Mouse (Mus musculus): ENCODE measurements around the gene Dll3. TPM values are rescaled to one million over a fixed set of nuclear protein-coding genes. Genes with fewer than 3 reads are reported as not detected.
"Not testable (repeated sequence)": the region's sequence is repeated elsewhere in the genome, so short reads cannot be mapped to it uniquely, and the experiment has no call there.

The Dll3 gene
- total RNA-seq, 2 experiments from 2014 or later: 0.33 to 0.36 TPM

- no peak for DNase-seq
Measured at GRCm38 (mm10) chr7:28251976-28252375, 50.1 kb downstream of the Dll3 start.

- no peak for DNase-seq
Measured at GRCm38 (mm10) chr7:28248957-28249356, 53.1 kb downstream of the Dll3 start.

- DNase-seq: not testable (repeated sequence)
Measured at GRCm38 (mm10) chr7:28243943-28244342, 58.1 kb downstream of the Dll3 start.

Other genes starting within 250 kb of the Dll3 start
- not detected for gene Fcgbp, start 231.0 kb downstream of the Dll3 start, total RNA-seq (2021)
- not detected for gene 9530053A07Rik, start 172.8 kb downstream of the Dll3 start, total RNA-seq (2021)
- gene Fbl, start 132.5 kb downstream of the Dll3 start, total RNA-seq (2021): 10 to 100 TPM; 84.3 to 96.3 TPM
- gene Dyrk1b, start 122.8 kb downstream of the Dll3 start, total RNA-seq (2021): 10 to 100 TPM; 35.6 to 48.1 TPM
- 10 to 100 TPM; 22.8 to 34.9 TPM for gene Eid2, start 34.4 kb downstream of the Dll3 start, total RNA-seq (2021)
- 10 to 100 TPM; 13.4 to 15.7 TPM for gene Eid2b, start 24.5 kb downstream of the Dll3 start, total RNA-seq (2021)
- 1 to 10 TPM in 1 of 2 experiments, not detected in 1; 1.2 TPM for gene Selenov, start 11.1 kb downstream of the Dll3 start, total RNA-seq (2021)
- gene Timm50, start 9.8 kb upstream of the Dll3 start, total RNA-seq (2021): 100 to 1,000 TPM; 108 to 114 TPM
- 100 to 1,000 TPM in 1 of 2 experiments, 10 to 100 TPM in 1; 86.6 to 103 TPM for gene Supt5, start 36.5 kb upstream of the Dll3 start, total RNA-seq (2021)
- 1,000 to 10,000 TPM; 1,220 to 1,241 TPM for gene Rps16, start 48.4 kb upstream of the Dll3 start, total RNA-seq (2021)
- 10 to 100 TPM; 27.9 to 37.0 TPM for gene Plekhg2, start 70.4 kb upstream of the Dll3 start, total RNA-seq (2021)
- gene Zfp36, start 78.0 kb upstream of the Dll3 start, total RNA-seq (2021): 10 to 100 TPM; 11.4 to 27.2 TPM
- gene Med29, start 90.5 kb upstream of the Dll3 start, total RNA-seq (2021): 10 to 100 TPM; 19.8 to 25.9 TPM
- 10 to 100 TPM; 56.5 to 59.2 TPM for gene Paf1, start 90.7 kb upstream of the Dll3 start, total RNA-seq (2021)
- gene Gmfg, start 135.2 kb upstream of the Dll3 start, total RNA-seq (2021): 10 to 100 TPM; 23.3 to 24.7 TPM
- 10 to 100 TPM in 1 of 2 experiments, 1 to 10 TPM in 1; 9.2 to 13.0 TPM for gene Lrfn1, start 149.7 kb upstream of the Dll3 start, total RNA-seq (2021)
- gene Ifnl2, start 208.2 kb upstream of the Dll3 start, total RNA-seq (2021): not detected
- gene Ifnl3, start 220.6 kb upstream of the Dll3 start, total RNA-seq (2021): not detected
- gene Sycn, start 238.6 kb upstream of the Dll3 start, total RNA-seq (2021): not detected
- gene Nccrp1, start 245.0 kb upstream of the Dll3 start, total RNA-seq (2021): not detected

All from adrenal gland, postnatal 10 days (tissue).